Mouse (Mus musculus): Measurements from ENCODE around the gene Tsnax.

GRCm38 (mm10) chr8:125037081-125037480, 24.3 kb downstream of the Tsnax start:
- TF ChIP-seq CTCF (IDR thresholded peaks at IDR 0.05; ENCODE audit: control insufficient read depth, insufficient read depth, low read length), result no peak
- no peak for TF ChIP-seq POLR2A (IDR thresholded peaks at IDR 0.05; ENCODE audit: borderline replicate concordance, control insufficient read depth, low read depth, low read length)
